Mouse (Mus musculus) ES-Bruce4 (cell line): Measurements from ENCODE around the gene Lats1. TPM values are rescaled to one million over a fixed set of nuclear protein-coding genes. Genes with fewer than 3 reads are reported as not detected.

Experiments used
- H3K27ac ChIP-seq: 2 replicates; pipeline ENCODE4 v1.5.1; 2012; ENCODE audit warnings: low read length, inconsistent platforms; ENCODE audit not compliant: insufficient read depth
- H3K27me3 ChIP-seq: 2 replicates; pipeline ENCODE4 v1.6.1; 2012; ENCODE audit warnings: mild to moderate bottlenecking, low read length, inconsistent platforms; ENCODE audit not compliant: control insufficient read depth, poor library complexity, insufficient read depth, severe bottlenecking
- H3K36me3 ChIP-seq: 2 replicates; pipeline ENCODE4 v1.6.1; 2012; ENCODE audit warnings: inconsistent platforms, mild to moderate bottlenecking, low read length, moderate library complexity; ENCODE audit not compliant: control insufficient read depth, poor library complexity, insufficient read depth, severe bottlenecking
- H3K4me1 ChIP-seq: one replicate; pipeline ENCODE4 v1.8.1; 2011; ENCODE audit warnings: low read length; ENCODE audit not compliant: control insufficient read depth, insufficient read depth
- H3K4me3 ChIP-seq: 2 replicates; pipeline ENCODE4 v1.5.1; 2011; ENCODE audit warnings: low read depth, mild to moderate bottlenecking, low read length
- H3K9ac ChIP-seq: 2 replicates; pipeline ENCODE4 v1.6.1; 2012; ENCODE audit warnings: low read depth, mild to moderate bottlenecking, inconsistent platforms; ENCODE audit not compliant: poor library complexity, severe bottlenecking
- H3K9me3 ChIP-seq: replicated peaks from 2 replicates; pipeline ENCODE4 v1.6.1; 2012; ENCODE audit warnings: mild to moderate bottlenecking, low read length, inconsistent platforms; ENCODE audit not compliant: control insufficient read depth, poor library complexity, insufficient read depth, severe bottlenecking
- CTCF ChIP-seq: IDR thresholded peaks from one replicate; pipeline ENCODE4 v1.8.1; 2011; ENCODE audit warnings: low read depth, low read length
- EP300 ChIP-seq: IDR thresholded peaks from 2 replicates; pipeline ENCODE4 v1.6.1; 2011; ENCODE audit warnings: low read depth, low read length; ENCODE audit not compliant: insufficient read depth
- POLR2A ChIP-seq: IDR thresholded peaks from one replicate; pipeline ENCODE4 v1.8.1; 2011; ENCODE audit warnings: low read length; ENCODE audit not compliant: insufficient read depth
- polyA plus RNA-seq: library from polyadenylated mRNA; stranded (reverse); fragments of >200 nt; gene quantifications from 2 replicates; pipeline ENCODE4 v1.2.4, GENCODE M21; 2011; ENCODE audit warnings: low read depth; ENCODE audit not compliant: missing spikeins, insufficient read depth, insufficient read length

Gene Lats1
- polyA plus RNA-seq = 18.9 and 22.0 TPM in 2 replicates

- TF ChIP-seq POLR2A (peak; percentile 43), EP300 (no peak), CTCF (no peak)
- Histone ChIP-seq H3K4me3 (peak within 1 kb of the TSS; percentile 82), H3K27ac (no peak within 1 kb of the TSS), H3K36me3 (peaks cover 37% of the 10 kb centered on the region), H3K9ac (peak within 1 kb of the TSS; percentile 99), H3K9me3 (no peaks in the 10 kb centered on the region), H3K27me3 (no peaks in the 10 kb centered on the region), H3K4me1 (no peaks in the 10 kb centered on the region)
Observed at GRCm38 (mm10) chr10:7680731-7681301, at the start of gene Lats1, which contains the start of gene Pcmt1. Gene Lats1, plus strand, starts transcription at chr10:7681214. Gene Pcmt1, minus strand, starts transcription at chr10:7681136.

DNA sequence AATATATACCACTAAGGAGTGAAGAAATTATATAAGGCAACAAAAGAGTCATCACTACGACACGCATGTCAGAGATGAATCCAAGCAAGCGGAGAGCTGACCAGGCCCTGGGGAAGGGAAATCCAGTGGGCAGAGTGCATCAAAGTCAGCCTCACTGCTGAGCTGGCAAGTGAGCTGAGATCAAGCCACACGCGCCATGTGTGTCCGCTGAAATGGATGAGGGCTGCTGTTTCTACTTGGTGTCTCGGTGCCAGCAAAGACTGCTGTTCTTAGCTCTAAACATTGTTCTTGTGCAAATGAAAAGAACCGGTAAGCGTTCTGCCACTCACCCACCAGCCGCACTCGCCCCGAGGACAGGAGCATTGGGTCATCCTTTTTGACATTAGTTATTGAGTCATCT is 40.6 kb upstream of the Lats1 start:
- no peak overlapping the region for H3K4me3 ChIP-seq
- H3K36me3 ChIP-seq = peaks cover 33% of the 10 kb centered on the region

GRCm38 (mm10) chr10:7645911-7646310 is 35.1 kb upstream of the Lats1 start:
- peak overlapping the region; percentile 61 for H3K27ac ChIP-seq
- no peak overlapping the region for H3K9ac ChIP-seq
- peaks cover 32% of the 10 kb centered on the region for H3K36me3 ChIP-seq
- no peaks in the 10 kb centered on the region for H3K27me3 ChIP-seq
- peaks cover under 1% of the 10 kb centered on the region for H3K4me1 ChIP-seq
- TF ChIP-seq CTCF = no peak
- TF ChIP-seq EP300 = no peak
- no peak for TF ChIP-seq POLR2A
- no peak overlapping the region for H3K4me3 ChIP-seq
- no peaks in the 10 kb centered on the region for H3K9me3 ChIP-seq

More for the DNA sequence above, 40.6 kb upstream of the Lats1 start:
- no peaks in the 10 kb centered on the region for H3K9me3 ChIP-seq
- H3K27ac ChIP-seq = no peak overlapping the region
- TF ChIP-seq EP300 (no peak), POLR2A (no peak), CTCF (no peak)
- no peaks in the 10 kb centered on the region for H3K27me3 ChIP-seq
- H3K4me1 ChIP-seq = no peaks in the 10 kb centered on the region
- H3K9ac ChIP-seq = no peak overlapping the region

DNA sequence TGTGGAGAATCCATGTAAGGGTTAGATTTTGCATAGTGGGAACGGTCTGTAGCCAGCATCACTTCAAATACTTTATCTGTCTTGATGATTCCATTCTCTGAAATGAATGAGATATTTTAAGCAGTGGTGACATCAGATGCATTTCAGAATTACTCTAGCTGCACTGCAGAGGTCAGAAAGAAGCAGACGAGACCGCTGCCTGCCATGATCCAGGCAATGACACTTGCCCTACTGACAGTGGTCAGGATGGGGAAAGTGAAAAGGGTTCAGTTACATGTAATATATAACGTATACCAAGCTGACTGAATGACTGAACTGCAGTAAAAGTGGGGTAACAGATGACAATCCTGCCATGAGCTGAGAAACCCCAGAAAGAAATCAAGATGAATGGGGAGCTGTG is 32.0 kb upstream of the Lats1 start:
- TF ChIP-seq CTCF = no peak
- no peak for TF ChIP-seq EP300
- TF ChIP-seq POLR2A = no peak
- no peaks in the 10 kb centered on the region for H3K27me3 ChIP-seq
- no peaks in the 10 kb centered on the region for H3K9me3 ChIP-seq
- no peak overlapping the region for H3K27ac ChIP-seq
- no peak overlapping the region for H3K9ac ChIP-seq
- peaks cover 2% of the 10 kb centered on the region for H3K4me1 ChIP-seq
- H3K36me3 ChIP-seq = peaks cover 23% of the 10 kb centered on the region
- H3K4me3 ChIP-seq = no peak overlapping the region

DNA sequence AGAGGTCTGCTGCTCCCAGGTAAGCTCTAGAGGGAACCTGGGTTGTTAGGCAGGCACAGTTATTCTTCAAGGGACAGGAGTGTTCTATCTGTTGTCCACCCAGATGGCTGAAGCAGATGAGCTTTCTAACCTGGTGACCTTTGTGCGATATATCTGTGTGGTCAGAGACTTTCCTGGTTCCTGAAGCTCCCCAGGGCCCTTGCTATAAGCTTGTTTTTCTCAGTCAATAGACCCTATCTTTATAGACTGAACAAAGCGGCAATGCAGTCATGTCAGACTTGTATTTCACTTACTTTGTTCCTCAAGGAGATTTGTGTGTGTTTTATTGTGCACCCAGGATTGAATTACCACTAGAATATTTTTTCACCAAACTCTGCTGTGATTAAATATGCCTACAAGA is 30.0 kb upstream of the Lats1 start:
- no peaks in the 10 kb centered on the region for H3K27me3 ChIP-seq
- no peak overlapping the region for H3K9ac ChIP-seq

DNA sequence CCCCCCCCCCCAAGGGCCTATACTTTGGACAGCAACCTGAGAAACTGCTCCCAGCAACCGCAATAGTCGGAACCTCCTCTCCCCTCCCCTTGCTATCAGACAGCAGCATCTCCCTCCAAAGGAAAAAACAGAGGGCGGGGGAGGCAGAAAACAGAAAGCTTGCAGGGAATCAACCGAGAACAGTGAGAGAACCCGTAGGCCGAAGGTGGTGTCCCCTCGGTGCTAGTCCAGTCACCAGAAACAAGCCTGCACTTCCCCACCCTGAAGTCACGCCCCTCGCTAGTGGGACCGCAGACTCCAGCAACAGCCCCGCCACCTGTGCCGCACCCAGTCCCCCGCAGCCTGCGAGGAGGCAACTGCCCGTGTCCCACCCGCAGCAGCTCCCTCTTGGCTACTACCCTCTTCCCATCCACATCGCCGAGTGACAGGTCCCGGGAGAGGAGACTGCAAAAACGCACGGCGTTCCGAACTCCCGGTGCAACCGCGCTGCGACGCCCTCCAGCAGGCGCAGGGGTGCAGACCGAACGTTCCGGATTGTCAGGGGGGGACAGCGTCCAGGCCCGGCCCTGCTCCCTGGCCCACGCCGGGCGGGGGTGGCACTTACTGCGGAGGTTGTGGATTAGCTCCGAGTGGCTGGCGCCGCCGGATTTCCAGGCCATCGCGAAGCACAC is 18.4 kb upstream of the Lats1 start:
- Histone ChIP-seq H3K4me3 (peak overlapping the region; percentile 93), H3K36me3 (no peaks in the 10 kb centered on the region), H3K27ac (peak overlapping the region; percentile 3; the same call in 1 of the 2 replicates), H3K9me3 (no peaks in the 10 kb centered on the region), H3K4me1 (no peaks in the 10 kb centered on the region), H3K9ac (peak overlapping the region; percentile 86), H3K27me3 (no peaks in the 10 kb centered on the region)
- TF ChIP-seq POLR2A (no peak), EP300 (0 out of 2 replicates have a peak, but pooled peaks have one; percentile 22)

More for the DNA sequence above, 30.0 kb upstream of the Lats1 start:
- H3K9me3 ChIP-seq = no peaks in the 10 kb centered on the region
- TF ChIP-seq CTCF (no peak), POLR2A (no peak), EP300 (no peak)
- no peak overlapping the region for H3K27ac ChIP-seq
- H3K4me1 ChIP-seq = peaks cover 2% of the 10 kb centered on the region
- H3K4me3 ChIP-seq = no peak overlapping the region
- H3K36me3 ChIP-seq = peaks cover 19% of the 10 kb centered on the region
